Mouse (Mus musculus) gastrocnemius, adult 2 months (tissue): ENCODE results near the gene Dmac2. TPM values are rescaled to one million over a fixed set of nuclear protein-coding genes. Genes with fewer than 3 reads are reported as not detected.

ENCODE experiments used
- DNase-seq: peaks from one replicate; pipeline ENCODE4 v3.0.0; 2022
- H3K27ac ChIP-seq: fragments of 200-600 bp; 2 replicates; pipeline ENCODE4 v1.8.1; 2022; ENCODE audit warnings: mild to moderate bottlenecking
- H3K4me3 ChIP-seq: fragments of 200-600 bp; 2 replicates; pipeline ENCODE4 v1.8.1; 2022; ENCODE audit warnings: mild to moderate bottlenecking, moderate library complexity
- CTCF ChIP-seq: fragments of 200-600 bp; IDR thresholded peaks from 2 replicates; pipeline ENCODE4 v1.8.1; 2022; ENCODE audit warnings: antibody characterized with exemption, mild to moderate bottlenecking, moderate library complexity
- intact Hi-C: fragments of 180-260 bp; cut with DNase I; formaldehyde crosslinking; loops from one replicate; pipeline ENCODE4 v1.15.1; 2025
- total RNA-seq, 2 experiments: library from RNA; stranded (reverse); gene quantifications; 2 replicates each; pipeline ENCODE4 v1.2.3; 2021

Dmac2 gene
- total RNA-seq, 2 experiments from 2014 or later: 33.7 to 54.2 TPM

- Histone ChIP-seq H3K4me3 (no peak overlapping the region), H3K27ac (no peak overlapping the region)
- peak; percentile 82 for TF ChIP-seq CTCF
- peak; percentile 59 for DNase-seq
- intact Hi-C loops: loop anchor here (2.0 to 5.0 kb wide), 2 partner anchors 115 to 177 kb away; no protein-coding TSS in a partner anchor
Observed at GRCm38 (mm10) chr7:25599663-25600062, 19.6 kb upstream of the Dmac2 start.

DNA sequence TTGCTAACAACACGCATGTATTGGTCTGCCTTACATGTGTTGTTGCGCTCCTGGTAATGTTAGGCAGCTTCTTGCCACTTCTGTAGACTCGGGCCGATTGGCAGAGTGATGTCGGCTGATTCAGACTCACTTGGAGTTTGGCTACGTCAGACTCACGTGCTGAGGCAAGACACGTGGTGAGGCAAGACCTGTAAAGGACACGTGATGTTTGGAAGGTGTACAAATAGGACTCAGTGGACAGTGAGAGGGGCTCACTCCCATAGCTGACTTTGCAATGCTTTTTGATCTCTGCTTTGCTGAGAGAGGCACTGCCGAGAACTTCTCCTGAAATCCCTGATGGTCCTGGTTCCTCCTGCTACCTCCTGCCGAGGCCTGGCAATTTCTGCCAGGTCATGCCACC lies 18.5 kb upstream of the Dmac2 start:
- intact Hi-C loops: loop anchor here (2.0 kb wide), 1 partner anchor 116 kb away; no protein-coding TSS in a partner anchor
- H3K4me3 ChIP-seq: no peak overlapping the region
- no peak for TF ChIP-seq CTCF
- no peak for DNase-seq
- H3K27ac ChIP-seq: no peak overlapping the region

DNA sequence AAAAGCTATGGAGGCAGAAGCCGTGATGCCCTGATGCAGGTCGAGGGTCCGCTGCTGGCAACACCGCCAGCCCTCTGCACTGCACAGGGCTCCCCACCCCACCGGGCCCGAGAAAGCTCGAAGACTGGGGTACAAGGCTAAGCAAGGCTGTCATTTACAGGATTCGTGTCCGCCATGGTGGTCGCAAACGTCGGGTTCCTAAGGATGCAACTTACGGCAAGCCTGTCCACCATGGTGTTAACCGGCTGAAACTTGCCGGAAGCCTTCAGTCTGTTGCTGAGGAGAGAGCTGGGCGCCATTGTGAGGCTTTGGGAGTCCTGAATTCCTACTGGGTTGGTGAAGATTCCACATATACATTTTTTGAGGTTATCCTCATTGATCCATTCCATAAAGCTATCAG lies 17.9 kb upstream of the Dmac2 start:
- no peak overlapping the region for H3K27ac ChIP-seq
- TF ChIP-seq CTCF: no peak
- DNase-seq: no peak
- H3K4me3 ChIP-seq: no peak overlapping the region
- intact Hi-C loops: loop anchor here (2.0 kb wide), 1 partner anchor 117 kb away; no protein-coding TSS in a partner anchor

- TF ChIP-seq CTCF: no peak
- DNase-seq: no peak
- intact Hi-C loops: no loop called here
- H3K27ac ChIP-seq: no peak overlapping the region
- H3K4me3 ChIP-seq: no peak overlapping the region
Observed at GRCm38 (mm10) chr7:25606625-25607063, 12.6 kb upstream of the Dmac2 start.

DNA sequence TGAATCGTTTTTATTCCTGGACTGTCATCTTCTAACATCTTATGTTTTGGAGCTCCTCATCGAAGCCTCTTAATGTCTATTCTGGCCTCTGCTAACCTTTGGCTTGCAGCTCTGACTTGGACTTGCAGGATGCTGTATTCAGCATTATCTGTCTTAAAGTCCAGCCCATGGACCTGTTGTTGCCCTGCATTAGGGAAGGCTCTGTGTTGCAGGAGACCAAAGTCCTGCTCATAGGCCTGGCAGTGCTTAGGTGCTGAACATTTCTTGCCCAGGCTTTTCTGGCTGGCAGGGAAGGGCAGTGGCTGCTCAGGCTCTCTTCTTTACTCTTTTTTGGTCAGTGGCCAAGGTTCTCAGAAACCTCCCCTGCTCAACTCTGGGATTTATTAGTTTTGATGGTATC lies 12.0 kb upstream of the Dmac2 start:
- intact Hi-C loops: no loop called here
- no peak for DNase-seq
- TF ChIP-seq CTCF: no peak
- Histone ChIP-seq H3K4me3 (no peak overlapping the region), H3K27ac (no peak overlapping the region)

DNA sequence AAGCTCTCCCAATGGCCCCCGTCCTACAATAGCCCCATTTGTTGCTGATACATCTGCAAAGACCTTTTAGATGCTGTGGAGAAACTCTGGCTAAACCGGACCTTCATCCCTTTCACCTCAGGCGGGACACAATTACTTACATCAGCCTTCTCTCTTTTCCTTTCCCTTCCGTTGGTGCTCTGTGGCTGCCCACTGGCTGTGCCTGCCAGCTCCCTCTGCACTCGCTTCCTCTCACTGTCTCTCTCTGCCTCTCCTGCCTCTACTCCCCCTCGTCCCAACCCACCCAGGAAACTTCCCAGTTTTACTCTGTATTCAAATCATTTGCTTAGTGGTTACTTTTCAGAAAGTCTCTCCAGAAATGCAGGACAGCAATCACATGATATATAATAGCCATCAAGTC lies 9.2 kb upstream of the Dmac2 start:
- intact Hi-C loops: no loop called here
- no peak for DNase-seq
- Histone ChIP-seq H3K4me3 (no peak overlapping the region), H3K27ac (no peak overlapping the region)
- TF ChIP-seq CTCF: no peak

GRCm38 (mm10) chr7:25611501-25611900 lies 7.7 kb upstream of the Dmac2 start:
- H3K27ac ChIP-seq: no peak overlapping the region
- intact Hi-C loops: no loop called here
- DNase-seq: no peak
- H3K4me3 ChIP-seq: no peak overlapping the region
- TF ChIP-seq CTCF: no peak

DNA sequence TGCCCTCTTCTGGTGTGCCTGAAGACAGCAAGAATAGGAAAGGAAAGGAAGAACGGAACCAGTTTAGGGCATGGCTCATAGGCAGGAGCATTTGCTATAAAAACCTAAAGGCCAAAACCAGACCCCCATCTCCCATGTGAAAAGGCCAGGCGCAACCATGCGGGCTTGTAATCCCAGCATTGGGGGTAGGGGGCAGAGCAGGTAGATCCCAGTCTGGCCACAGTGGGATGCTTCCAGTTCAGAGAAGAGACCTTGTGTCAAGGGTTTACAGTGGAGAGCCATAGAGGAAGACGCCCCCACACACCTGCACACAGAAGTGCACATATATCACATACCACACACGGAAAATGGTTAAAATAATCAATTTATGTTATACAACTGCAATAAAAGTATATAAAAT lies 5.1 kb upstream of the Dmac2 start:
- no peak for TF ChIP-seq CTCF
- intact Hi-C loops: no loop called here
- no peak overlapping the region for H3K4me3 ChIP-seq
- DNase-seq: no peak
- H3K27ac ChIP-seq: no peak overlapping the region

- intact Hi-C loops: no loop called here
- Histone ChIP-seq H3K4me3 (no peak overlapping the region), H3K27ac (no peak overlapping the region)
- DNase-seq: no peak
- no peak for TF ChIP-seq CTCF
Observed at GRCm38 (mm10) chr7:25614831-25615705, 4.1 kb upstream of the Dmac2 start.

DNA sequence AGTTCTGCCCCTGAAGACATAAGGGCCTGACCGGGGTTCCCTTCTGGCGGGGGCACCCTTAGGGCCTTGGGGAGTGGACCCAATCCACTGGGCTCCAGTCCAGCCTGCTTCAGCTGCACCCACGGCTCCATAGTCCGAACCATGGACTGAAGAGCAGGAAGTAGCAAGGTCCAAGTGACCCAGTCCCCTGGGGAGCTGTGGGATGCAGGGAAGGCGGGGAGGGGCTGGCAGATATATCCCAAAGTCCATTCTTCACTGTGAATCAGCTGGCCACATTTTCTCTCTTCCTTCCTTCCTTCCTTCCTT lies 3.6 kb upstream of the Dmac2 start, which contains the start of gene Erich4:
Gene Erich4, minus strand, starts transcription at position 187 of the 306 bp plus-strand sequence.
- no peak for TF ChIP-seq CTCF
- intact Hi-C loops: no loop called here
- DNase-seq: no peak

DNA sequence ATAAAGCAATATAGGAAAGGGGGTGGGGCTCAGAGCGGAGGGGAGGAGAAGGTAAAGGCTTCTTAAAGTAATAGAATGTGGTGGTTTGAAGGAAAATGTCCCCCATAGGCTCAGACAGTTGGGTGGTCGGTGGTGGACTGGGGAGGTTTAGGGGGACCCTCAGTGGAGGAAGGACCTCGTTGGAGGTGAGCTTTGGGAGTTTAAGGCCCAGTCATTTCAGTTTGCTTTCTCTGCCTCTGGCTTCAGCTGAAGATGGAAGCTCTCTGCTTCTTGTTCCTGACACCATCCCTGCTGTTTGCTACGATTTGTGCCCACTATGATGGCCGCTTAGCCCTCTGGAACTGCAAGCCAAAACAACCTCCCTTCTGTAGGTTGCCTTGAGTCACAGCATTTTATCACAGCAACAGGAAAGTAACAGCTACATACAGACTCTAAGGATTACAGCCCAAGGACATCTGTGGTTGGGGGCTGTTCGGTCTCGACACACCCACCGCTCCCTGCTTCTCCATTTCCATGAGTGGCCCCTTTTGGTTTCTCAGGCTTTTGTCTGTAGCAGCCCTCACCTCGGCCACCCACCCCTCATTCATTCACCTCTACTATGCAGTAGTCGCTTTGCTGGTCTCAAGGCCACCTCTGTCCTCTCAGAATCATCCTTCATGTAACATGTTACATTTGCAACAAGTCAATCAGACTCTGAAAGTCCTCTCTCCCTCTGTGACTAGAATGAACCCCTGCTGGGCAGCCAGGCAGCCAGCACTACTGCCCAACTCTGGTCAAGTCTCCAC lies 1.6 kb upstream of the Dmac2 start:
- Histone ChIP-seq H3K4me3 (no peak overlapping the region), H3K27ac (no peak overlapping the region)
- TF ChIP-seq CTCF: no peak
- DNase-seq: no peak
- intact Hi-C loops: no loop called here

More for the DNA sequence above, 3.6 kb upstream of the Dmac2 start, which contains the start of gene Erich4:
- Histone ChIP-seq H3K27ac (no peak within 1 kb of the TSS), H3K4me3 (no peak within 1 kb of the TSS)

GRCm38 (mm10) chr7:25619722-25619991 lies 443 bp downstream of the Dmac2 start:
- intact Hi-C loops: no loop called here
- DNase-seq: no peak
- TF ChIP-seq CTCF: no peak
- peak overlapping the region; percentile 86 for H3K4me3 ChIP-seq
- peak overlapping the region; percentile 89 for H3K27ac ChIP-seq

DNA sequence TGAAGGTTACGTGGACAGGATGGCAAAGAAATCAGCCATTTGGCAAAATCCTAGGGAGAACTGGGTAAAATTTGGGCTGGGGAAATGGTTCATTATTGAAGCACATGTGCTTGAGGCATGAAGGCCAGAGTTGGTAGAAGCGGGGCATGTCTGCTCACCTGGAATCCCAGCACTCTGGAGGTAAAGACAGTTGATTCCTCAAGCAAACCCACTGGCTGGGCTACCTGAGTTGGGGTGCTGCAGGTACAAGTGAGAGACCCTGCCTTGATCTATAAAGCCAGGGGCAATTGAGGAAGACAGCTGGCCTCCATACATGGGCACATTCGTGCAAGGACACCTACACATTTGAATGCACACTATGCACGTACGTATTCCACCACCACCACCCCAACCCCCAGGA lies 887 bp downstream of the Dmac2 start:
- TF ChIP-seq CTCF: no peak
- Histone ChIP-seq H3K27ac (peak overlapping the region; percentile 89), H3K4me3 (peak overlapping the region; percentile 86)
- intact Hi-C loops: no loop called here
- no peak for DNase-seq
